Mouse (Mus musculus) c-Kit-positive CD71-positive TER-119-negative erythroid progenitor cells, embryonic 14.5 days (primary cell): ENCODE results near the gene Pole2.
A peak's percentile ranks its signal among the peaks of the same experiment; 100 is the strongest.

Source experiments
- DNase-seq: peaks from one replicate; pipeline ENCODE4 v3.0.0-alpha.2; 2013; ENCODE audit warnings: low read depth

The Pole2 gene

GRCm38 (mm10) chr12:69210056-69210979 lies 17.7 kb downstream of the Pole2 start:
- no peak for DNase-seq

DNA sequence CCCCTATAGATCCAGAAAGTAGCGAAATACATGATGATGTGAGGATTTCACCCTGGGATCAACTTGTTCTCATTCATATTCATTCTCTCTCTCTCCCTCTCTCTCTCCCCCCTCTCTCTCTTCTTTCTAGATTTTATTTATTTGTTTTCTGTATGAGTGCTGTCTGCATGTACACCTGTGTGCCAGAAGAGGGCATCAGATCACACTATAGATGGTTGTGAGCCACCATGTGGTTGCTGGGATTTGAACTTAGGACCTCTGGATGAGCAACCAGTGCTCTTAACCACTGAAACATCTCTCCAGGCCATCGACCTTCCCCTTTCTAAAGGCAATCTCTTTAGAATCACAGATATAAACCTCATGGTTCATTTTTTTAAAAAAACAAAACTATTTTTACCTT lies 19.5 kb downstream of the Pole2 start:
- no peak for DNase-seq

DNA sequence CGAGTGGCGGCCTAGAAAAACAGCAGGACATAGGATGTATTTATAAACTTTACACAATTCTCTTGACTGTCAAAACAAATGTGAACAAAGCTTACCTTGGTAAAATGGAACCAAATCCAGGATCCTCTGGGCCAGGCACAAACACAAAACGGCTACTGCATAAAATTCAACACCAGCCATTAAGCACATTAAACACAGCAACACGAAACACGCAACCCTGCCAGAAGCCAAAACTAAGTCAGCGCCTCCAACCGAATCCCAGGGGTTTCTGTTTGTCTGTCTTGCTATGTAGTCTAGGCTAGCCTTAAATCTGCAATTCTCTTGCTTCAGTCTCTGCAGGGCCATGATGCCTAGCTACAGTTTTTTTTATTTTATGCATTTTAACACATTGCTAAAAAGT lies 20.1 kb downstream of the Pole2 start:
- DNase-seq: no peak

DNA sequence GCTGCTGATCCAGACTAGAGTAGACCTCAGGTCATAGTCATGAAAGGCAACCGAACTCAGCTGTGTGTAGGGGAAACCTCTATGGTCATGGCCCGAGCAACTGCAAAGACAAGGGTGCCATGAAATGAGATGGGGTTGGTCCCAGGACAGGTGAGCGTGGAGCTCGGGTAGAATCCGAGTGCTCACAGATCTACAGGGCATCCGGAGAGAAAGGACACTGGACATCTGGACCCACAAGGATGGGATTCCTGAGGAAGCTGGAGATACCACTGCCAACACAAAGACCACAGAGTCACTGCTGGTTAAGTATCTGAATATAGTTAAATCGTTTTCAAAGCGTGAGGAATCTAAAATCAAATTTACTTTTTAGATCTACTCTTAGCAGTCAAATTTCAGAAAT lies 20.6 kb downstream of the Pole2 start:
- DNase-seq: no peak

DNA sequence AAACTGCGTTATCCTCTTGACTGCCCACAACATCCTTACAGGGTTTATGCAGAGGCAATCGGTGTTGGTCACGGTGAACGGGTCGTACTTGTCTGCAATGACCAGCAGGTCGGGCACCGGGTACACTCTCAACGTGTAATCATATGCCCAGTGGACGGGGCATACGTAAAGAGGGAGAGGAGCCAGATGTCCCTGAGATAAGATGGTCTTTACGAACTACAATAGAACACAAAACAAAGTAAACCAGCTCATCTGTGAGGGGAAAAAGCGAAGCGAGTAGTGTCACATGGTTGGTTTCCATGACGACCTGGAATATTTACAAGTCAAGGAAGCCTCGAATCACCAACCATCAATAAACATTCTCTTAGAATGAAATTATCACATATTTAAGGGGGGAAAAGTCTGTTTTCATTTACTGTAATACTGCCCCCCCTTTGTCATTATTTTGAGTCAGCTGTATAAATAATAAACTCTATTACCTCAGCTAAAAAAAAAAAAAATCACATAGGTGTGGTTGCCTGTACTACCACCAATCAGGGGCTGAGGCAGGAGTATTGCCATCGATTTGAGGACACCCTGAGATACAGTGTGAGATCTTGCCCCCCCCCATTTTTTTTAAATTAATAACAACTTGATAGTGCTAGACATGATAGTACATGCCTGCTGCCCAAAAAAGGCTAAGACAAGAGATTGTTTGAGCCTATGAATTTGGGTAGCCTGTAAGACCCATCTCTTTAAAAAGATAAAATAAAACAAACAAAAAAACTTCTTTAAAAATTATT lies 23.8 kb downstream of the Pole2 start, which contains the start of gene Gm49384:
Gm49384 (minus strand) TSS at position 216 of the 782 bp plus-strand sequence.
- DNase-seq: no peak

- DNase-seq: no peak
Measured at GRCm38 (mm10) chr12:69198985-69199384, 29.0 kb downstream of the Pole2 start.

DNA sequence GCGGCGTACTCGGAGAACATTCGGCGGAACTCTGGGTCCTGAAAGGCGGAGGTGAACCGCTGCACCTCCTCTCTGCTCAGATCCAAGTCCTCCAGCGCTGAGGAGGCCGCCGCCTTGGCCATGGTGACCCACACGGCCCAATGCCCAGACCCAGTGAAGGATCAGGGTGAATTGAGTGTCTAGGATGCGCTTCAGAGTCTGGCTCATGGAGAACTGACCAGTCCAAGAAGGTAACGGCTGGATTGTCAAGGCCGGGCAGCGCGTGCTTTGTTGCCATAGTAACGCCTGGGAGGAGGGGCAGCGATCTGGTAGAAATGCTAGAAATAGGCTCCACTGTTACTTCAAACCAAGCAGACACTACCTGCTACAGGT lies 29.8 kb downstream of the Pole2 start, which contains the start of gene Dnaaf2:
Dnaaf2 (minus strand) TSS at position 266 of the 372 bp plus-strand sequence.
- peak; percentile 69 for DNase-seq

DNA sequence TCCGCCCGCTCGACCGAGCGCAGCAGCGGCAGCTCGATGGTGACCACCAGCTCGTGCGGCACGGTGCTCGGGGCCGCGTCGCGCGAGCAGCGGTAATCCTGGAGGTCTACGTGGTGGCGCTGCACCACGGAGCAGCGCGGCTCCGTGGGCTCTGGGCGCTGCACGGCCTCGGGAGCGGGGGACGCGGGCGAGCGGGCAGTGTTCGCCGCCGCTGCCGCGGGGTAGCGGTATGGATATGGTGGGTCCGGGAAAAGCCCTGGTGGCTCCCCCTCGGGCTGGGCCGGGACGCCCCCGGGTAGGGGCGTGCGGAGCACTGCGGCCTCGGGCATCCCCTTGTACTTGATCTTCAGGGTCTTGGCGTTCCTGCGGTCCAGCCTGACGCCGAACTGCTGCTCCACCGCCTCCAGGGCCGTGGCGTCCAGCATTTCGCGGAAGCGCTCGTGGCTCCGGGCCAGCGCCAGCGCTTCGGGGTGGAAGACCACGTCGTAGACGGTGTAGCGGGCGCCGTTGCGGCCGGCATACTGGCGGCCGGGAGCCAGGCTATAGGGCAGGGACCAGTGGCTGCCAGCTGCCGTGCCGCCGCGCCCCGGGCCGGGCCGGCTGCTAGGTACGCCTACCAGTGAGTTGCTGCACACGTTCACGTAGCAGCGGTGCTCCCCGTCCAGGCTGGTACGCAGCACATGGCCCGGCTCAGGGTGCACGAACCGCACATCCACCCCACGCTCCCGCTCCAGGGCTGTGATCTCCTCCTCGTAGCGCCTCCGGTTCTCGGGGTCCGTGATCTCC lies 30.4 kb downstream of the Pole2 start:
- peak; percentile 55 for DNase-seq

GRCm38 (mm10) chr12:69196444-69197377 lies 31.3 kb downstream of the Pole2 start, which contains the start of gene Gm49383:
Gene Gm49383, minus strand, starts transcription at chr12:69197104.
- DNase-seq: peak; percentile 60

- DNase-seq: no peak
Measured at GRCm38 (mm10) chr12:69192637-69193036, 35.4 kb downstream of the Pole2 start.

- DNase-seq: no peak
Measured at GRCm38 (mm10) chr12:69191396-69191795, 36.6 kb downstream of the Pole2 start.

- no peak for DNase-seq
Measured at GRCm38 (mm10) chr12:69190522-69190921, 37.5 kb downstream of the Pole2 start.

DNA sequence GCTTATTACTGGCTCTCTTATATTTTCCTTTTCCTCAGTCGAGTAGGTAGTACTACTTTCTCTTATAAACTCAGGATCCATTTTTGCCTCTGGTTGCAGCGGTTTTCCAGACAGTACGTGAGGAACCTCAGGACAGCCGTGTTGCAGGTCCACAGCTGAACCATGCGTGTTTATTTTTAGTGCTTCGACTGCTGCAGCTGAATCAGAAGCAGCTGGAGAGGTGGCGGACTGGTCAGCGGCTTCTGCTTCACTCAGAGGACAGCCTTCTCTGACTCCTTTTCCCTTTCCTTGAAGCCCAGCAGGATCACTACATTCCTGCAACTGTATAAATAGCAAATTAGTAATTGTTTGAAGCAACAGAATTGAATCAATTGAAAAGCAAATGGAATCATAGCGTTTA lies 37.9 kb downstream of the Pole2 start:
- no peak for DNase-seq

DNA sequence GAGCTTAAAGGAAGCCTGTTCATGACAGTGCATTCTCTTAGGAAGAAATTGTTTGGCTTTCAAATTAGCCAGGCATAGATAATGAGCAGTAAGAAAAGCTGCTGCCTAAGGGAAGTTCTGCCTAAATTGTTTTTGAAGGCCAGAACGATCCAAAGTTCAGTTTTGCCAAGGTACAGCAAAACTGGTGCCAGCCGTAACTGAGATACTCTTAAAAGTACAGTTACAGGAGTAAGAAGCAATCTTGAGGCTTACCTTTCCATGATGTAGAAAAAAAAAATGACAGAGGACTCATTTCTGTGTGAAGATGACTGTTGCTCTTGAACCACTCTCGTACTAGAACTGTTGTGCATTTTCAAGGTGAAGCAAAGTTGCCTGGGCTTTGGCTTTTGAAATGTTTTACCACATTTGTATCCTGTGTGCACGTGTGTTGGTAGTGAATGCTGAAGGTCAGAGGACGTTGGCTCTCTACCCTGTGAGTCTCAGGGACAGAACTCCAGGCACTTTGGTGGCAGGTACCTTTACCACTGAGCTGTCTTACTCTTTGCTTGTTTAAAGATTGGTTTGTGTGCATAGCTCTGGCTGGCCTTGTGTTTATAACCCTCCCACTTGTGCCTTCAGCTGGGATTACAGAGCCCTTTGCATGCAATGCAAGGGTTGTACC lies 41.1 kb downstream of the Pole2 start:
- DNase-seq: no peak

- no peak for DNase-seq
Measured at GRCm38 (mm10) chr12:69185371-69185770, 42.6 kb downstream of the Pole2 start.

DNA sequence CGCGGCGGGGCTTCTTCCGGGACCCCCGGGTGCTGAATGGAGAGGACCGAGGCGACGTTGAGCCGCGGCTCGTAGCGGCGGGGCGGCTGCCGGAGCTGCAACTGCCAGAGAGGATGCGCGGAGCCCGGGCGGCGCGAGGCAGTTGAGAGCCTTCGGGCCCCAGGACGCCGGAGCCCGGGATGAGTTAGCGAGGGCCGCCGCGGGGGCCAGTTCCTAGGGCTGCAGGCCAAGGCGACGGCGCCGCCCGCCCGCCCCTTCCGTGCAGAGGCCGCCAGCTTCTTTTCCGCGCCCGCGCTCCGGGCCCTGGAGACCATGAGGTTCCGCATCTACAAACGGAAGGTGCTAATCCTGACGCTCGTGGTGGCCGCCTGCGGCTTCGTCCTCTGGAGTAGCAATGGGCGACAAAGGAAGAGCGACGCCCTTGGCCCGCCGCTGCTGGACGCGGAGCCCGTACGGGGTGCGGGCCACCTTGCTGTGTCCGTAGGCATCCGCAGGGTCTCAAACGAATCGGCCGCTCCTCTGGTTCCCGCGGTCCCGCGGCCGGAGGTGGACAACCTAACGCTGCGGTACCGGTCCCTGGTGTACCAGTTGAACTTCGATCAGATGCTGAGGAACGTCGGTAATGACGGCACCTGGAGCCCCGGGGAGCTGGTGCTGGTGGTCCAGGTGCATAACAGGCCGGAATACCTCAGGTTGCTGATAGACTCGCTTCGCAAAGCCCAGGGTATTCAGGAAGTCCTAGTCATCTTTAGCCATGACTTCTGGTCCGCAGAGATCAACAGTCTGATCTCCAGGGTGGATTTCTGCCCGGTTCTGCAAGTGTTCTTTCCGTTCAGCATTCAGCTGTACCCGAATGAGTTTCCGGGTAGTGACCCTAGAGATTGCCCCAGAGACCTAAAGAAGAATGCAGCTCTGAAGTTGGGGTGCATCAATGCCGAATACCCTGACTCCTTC lies 43.4 kb downstream of the Pole2 start:
- DNase-seq: no peak

- peak; percentile 98 for DNase-seq
Measured at GRCm38 (mm10) chr12:69183583-69184308, 44.2 kb downstream of the Pole2 start, which contains the start of the genes Rpl36al and Mgat2. Gene Rpl36al, minus strand, starts transcription at chr12:69184083. Gene Mgat2, plus strand, starts transcription at chr12:69184157.

DNA sequence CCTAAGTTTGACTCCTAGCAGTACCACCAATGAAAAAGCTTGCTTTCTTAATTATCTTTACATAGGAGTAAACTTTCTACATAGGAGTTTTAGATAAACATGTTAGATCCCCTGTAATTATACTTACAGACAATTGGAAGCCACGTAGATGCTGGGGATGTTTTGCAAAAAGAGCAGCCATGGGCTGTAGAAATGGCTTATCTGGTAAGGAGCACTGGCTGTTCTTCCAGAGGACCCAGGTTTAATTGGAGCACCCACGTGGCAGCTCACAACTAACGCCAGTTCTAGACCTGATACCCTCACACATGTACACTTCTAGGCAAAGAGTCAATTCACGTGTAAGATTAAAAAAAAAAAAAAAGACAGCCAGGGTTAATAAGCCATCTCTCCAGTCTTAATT lies 46.2 kb downstream of the Pole2 start:
- no peak for DNase-seq
